Mouse (Mus musculus) liver, postnatal 0 days (tissue): ENCODE measurements at regions not wholly inside any gene's neighbourhood (a gene's known extent, or its start where the extent isn't known, plus 50 kb on each side); places are given as distances from the start of the nearest gene placed in this dataset.

Experiments used
- ATAC-seq: fragments of 200-750 bp; cut with Nextera tagmentation; 2 replicates; pipeline ENCODE4 v1.8.0; 2017; ENCODE audit warnings: mild to moderate bottlenecking, moderate library complexity
- DNase-seq: peaks from one replicate; pipeline ENCODE4 v3.0.0-alpha.2; 2016
- H3K27ac ChIP-seq: fragments of 300-500 bp; sonication (generic); 2 replicates; pipeline ENCODE4 v1.5.1; 2014; ENCODE audit warnings: antibody characterized with exemption, moderate library complexity, mild to moderate bottlenecking, low read depth
- H3K27me3 ChIP-seq: fragments of 300-500 bp; sonication (generic); 2 replicates; pipeline ENCODE4 v1.6.1; 2014; ENCODE audit warnings: low read length, control low read depth, mixed read lengths; ENCODE audit not compliant: insufficient read depth
- H3K36me3 ChIP-seq: fragments of 300-500 bp; sonication (generic); replicated peaks from 2 replicates; pipeline ENCODE4 v1.6.1; 2014; ENCODE audit warnings: mild to moderate bottlenecking, control low read depth, low read length, moderate library complexity, mixed read lengths; ENCODE audit not compliant: insufficient read depth
- H3K4me1 ChIP-seq: fragments of 300-500 bp; sonication (generic); 2 replicates; pipeline ENCODE4 v1.6.1; 2014; ENCODE audit warnings: antibody characterized with exemption, mild to moderate bottlenecking, control low read depth; ENCODE audit not compliant: insufficient read depth
- H3K4me2 ChIP-seq: fragments of 300-500 bp; sonication (generic); 2 replicates; pipeline ENCODE4 v1.6.1; 2014; ENCODE audit warnings: low read depth, mild to moderate bottlenecking, low read length, moderate library complexity, mixed read lengths
- H3K4me3 ChIP-seq: fragments of 300-500 bp; sonication (generic); 2 replicates; pipeline ENCODE4 v1.5.1; 2014; ENCODE audit warnings: low read depth, low read length
- H3K9ac ChIP-seq: fragments of 300-500 bp; sonication (generic); replicated peaks from 2 replicates; pipeline ENCODE4 v1.6.1; 2014; ENCODE audit warnings: mild to moderate bottlenecking, moderate library complexity
- H3K9me3 ChIP-seq: fragments of 300-500 bp; sonication (generic); 2 replicates; pipeline ENCODE4 v1.6.1; 2016; ENCODE audit warnings: mild to moderate bottlenecking, control low read depth, low read length, mixed read lengths
- CTCF ChIP-seq: sonication (generic); IDR thresholded peaks from 2 replicates; pipeline ENCODE4 v1.5.1; 2016; ENCODE audit warnings: antibody characterized with exemption, low read depth
- EP300 ChIP-seq: IDR thresholded peaks from 2 replicates; pipeline ENCODE4 v1.6.1; 2016; ENCODE audit warnings: antibody characterized with exemption, low read depth, mild to moderate bottlenecking
- WGBS: fragments of 180-500 bp; shearing (Covaris S2); extraction: QIAGEN DNeasy Blood & Tissue Kit; methylation state at CpG from one replicate; pipeline ENCODE4 v1.1.7; 2014; ENCODE audit not compliant: insufficient replicate concordance; 5-methylcytosine and 5-hydroxymethylcytosine counted together

DNA sequence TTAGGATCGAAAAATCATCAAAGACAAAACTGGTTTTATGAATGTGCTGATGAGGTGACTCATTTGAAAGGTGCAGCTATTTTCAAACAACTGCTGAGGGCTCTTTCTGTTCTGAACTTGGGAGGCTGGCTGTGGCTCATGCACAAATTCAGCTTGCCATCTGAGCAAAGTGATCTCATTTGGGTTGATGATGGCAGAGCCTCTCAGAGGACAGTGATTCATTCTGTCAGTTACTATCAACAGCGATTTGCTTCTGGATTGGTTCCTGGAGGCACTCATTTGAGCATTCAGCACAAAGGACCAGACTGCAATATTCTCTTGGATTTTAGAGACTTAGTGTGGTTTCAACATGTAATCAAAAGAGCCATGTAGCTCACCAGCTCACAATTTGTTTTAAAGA, 285.8 kb upstream of the Ell2 start:
- no peak overlapping the region for H3K4me3 ChIP-seq
- WGBS = 70% methylated on average over 2 of the region's 2 CpGs
- no peaks in the 10 kb centered on the region for H3K4me1 ChIP-seq
- ATAC-seq (no peak), DNase-seq (no peak)
- H3K27me3 ChIP-seq = no peaks in the 10 kb centered on the region
- no peak overlapping the region for H3K4me2 ChIP-seq
- no peak overlapping the region for H3K9ac ChIP-seq
- H3K27ac ChIP-seq = no peak overlapping the region
- H3K36me3 ChIP-seq = no peaks in the 10 kb centered on the region
- TF ChIP-seq CTCF = no peak
- TF ChIP-seq EP300 = no peak
- no peaks in the 10 kb centered on the region for H3K9me3 ChIP-seq

DNA sequence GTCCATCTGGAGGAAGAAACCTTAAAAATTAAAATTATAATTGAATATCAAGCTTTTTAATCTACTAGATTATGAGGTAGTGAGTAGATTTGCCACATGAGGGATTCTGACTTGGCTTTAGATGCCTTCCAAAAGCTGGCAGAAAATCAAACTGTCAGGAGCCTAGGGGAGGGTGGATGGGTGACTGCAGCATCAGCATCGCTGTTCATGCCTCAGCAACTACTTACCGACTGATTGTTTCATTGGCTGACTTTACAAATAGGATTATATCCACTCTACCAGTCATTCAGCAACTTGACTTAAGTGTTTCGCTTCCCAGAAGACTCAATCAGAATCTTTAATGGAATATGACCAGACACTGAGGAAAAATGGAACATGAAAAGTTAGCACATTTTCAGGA, 279.6 kb upstream of the Ell2 start:
- WGBS = 75% methylated on average over 3 of the region's 3 CpGs
- ATAC-seq = no peak
- H3K4me1 ChIP-seq = no peaks in the 10 kb centered on the region
- H3K4me2 ChIP-seq = no peak overlapping the region
- no peak overlapping the region for H3K4me3 ChIP-seq
- H3K27me3 ChIP-seq = no peaks in the 10 kb centered on the region
- TF ChIP-seq EP300 = no peak
- TF ChIP-seq CTCF = no peak
- no peak for DNase-seq
- no peak overlapping the region for H3K9ac ChIP-seq
- H3K27ac ChIP-seq = no peak overlapping the region
- H3K36me3 ChIP-seq = no peaks in the 10 kb centered on the region
- no peaks in the 10 kb centered on the region for H3K9me3 ChIP-seq

DNA sequence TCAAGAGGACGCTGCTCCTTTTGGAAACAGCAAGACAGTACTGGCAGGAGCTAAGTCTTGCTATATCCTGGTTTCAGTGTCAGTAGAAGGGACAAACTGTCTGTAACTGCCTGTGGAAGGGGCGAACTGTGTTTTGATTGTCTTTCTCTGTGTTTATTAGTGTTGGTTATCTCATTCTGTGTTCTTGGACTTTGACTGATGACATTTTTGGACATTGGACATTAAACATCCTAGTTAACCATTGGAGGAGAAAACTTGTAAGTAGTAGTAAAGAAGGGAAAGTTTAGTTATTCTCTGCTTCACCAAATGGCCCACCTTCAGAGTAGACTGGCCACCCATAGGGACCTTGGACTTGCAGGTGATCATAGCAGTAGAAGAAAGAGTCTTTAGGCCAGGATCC, 267.4 kb upstream of the Ell2 start:
- Histone ChIP-seq H3K4me2 (peak overlapping the region; percentile 36; the same call in 1 of the 2 replicates), H3K9me3 (no peaks in the 10 kb centered on the region), H3K9ac (no peak overlapping the region), H3K4me1 (no peaks in the 10 kb centered on the region), H3K36me3 (no peaks in the 10 kb centered on the region), H3K4me3 (no peak overlapping the region), H3K27ac (peak overlapping the region; percentile 92), H3K27me3 (no peaks in the 10 kb centered on the region)
- TF ChIP-seq CTCF (no peak), EP300 (peak; percentile 59; the same call in 1 of the 2 replicates)
- WGBS = 48% methylated on average over 2 of the region's 2 CpGs
- ATAC-seq = peak; percentile 92
- no peak for DNase-seq

DNA sequence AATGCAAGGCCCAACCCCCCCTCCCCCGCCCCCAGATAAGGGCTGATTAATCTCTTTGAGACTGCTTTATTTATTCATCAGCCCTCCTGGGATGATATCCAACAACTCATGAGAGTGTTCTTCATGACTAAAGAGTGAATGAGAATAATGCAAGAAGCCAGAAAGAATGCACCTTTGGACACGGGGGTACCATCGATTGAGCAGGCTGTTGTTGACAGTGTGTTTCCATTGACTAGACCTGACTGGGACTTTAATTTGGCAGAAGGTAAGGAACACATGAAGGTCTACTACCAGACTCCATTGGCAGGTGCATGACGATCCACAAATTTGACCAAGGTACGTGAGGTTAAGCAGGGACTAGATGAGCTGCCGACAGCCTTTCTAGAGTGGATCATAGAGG, 266.5 kb upstream of the Ell2 start:
- H3K36me3 ChIP-seq = no peaks in the 10 kb centered on the region
- ATAC-seq = no peak
- no peaks in the 10 kb centered on the region for H3K27me3 ChIP-seq
- H3K9me3 ChIP-seq = no peaks in the 10 kb centered on the region
- no peak overlapping the region for H3K4me2 ChIP-seq
- H3K4me3 ChIP-seq = no peak overlapping the region
- no peaks in the 10 kb centered on the region for H3K4me1 ChIP-seq
- TF ChIP-seq EP300 (no peak), CTCF (no peak)
- DNase-seq = no peak
- 90% methylated on average over 6 of the region's 6 CpGs for WGBS
- no peak overlapping the region for H3K9ac ChIP-seq
- peak overlapping the region; percentile 92; the same call in 1 of the 2 replicates for H3K27ac ChIP-seq

DNA sequence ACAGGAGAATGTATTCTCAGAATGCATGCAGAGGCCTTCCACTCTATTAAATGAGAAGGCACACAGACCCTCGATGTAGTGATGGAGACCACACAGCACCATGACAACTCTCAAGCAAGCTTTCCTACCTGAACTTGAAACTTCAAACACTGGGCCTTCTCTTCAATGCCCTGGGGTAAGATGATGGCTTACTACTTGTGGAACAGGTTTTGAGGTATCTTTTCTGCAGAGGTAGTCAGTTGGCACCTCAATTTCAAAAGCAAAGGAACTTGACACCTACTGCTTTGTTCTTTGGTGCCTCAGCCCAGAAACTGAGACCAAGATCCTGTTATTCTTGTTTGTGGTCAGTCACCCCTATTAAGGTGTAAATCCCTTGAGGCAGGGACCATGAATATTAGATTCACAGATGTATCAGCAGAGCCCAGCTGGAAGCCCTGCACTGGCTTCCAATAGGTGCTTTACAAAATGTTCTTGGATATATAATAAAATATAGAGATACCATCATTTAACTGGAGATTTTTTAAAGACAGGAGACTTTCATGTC, 246.2 kb upstream of the Ell2 start:
- Histone ChIP-seq H3K4me3 (no peak overlapping the region), H3K36me3 (no peaks in the 10 kb centered on the region), H3K4me2 (no peak overlapping the region), H3K9ac (no peak overlapping the region), H3K27me3 (no peaks in the 10 kb centered on the region), H3K4me1 (no peaks in the 10 kb centered on the region), H3K27ac (no peak overlapping the region), H3K9me3 (no peaks in the 10 kb centered on the region)
- TF ChIP-seq CTCF = no peak
- TF ChIP-seq EP300 = no peak
- no peak for ATAC-seq
- 43% methylated on average over 1 of the region's 1 CpGs for WGBS
- no peak for DNase-seq

DNA sequence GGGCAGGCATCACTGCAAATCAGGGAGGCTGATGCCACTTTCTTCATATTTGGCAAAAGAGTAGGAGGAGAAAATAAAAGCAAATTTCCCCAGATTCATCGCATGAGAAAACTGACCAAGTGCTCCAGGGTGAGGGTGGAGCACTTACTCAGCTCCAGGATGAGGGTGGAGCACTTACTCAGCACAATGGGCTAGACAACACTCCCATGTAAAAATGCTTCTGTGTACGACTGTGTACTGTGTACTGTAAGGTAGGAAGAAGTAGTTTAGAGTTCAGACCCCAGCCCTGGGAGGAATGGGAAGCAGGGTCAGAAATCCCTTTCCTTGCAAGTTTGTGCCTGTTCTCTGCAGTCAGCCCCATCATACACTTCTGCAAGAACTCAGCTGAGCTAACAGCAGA, 245.3 kb upstream of the Ell2 start:
- no peak for ATAC-seq

DNA sequence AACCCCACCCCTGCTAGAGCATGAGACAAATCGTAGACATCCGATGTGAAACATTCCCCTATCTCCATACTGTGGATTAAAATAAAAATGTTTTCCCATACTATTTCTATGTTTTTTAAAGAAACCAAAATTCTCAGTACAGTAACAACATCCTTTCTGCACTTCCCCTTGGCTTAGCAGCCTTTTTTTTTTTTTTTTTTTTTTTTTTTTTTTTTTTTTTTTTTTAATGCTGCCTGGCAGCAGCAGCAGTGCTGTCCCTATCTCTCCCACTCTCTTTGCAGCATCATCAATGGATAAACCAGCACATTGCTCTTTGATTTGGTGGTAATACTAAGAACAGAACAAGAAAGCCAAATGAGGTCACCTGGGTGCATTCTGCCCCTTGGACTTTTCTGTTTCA, 239.3 kb upstream of the Ell2 start:
- no peaks in the 10 kb centered on the region for H3K36me3 ChIP-seq
- ATAC-seq (no peak), DNase-seq (no peak)
- 81% methylated on average over 2 of the region's 2 CpGs for WGBS
- H3K9ac ChIP-seq = no peak overlapping the region
- H3K4me3 ChIP-seq = no peak overlapping the region
- no peak overlapping the region for H3K4me2 ChIP-seq
- no peaks in the 10 kb centered on the region for H3K4me1 ChIP-seq
- TF ChIP-seq CTCF = no peak
- no peak for TF ChIP-seq EP300
- no peak overlapping the region for H3K27ac ChIP-seq
- no peaks in the 10 kb centered on the region for H3K27me3 ChIP-seq
- no peaks in the 10 kb centered on the region for H3K9me3 ChIP-seq

More for the DNA sequence above, 245.3 kb upstream of the Ell2 start:
- TF ChIP-seq CTCF = no peak
- no peaks in the 10 kb centered on the region for H3K27me3 ChIP-seq
- no peaks in the 10 kb centered on the region for H3K9me3 ChIP-seq
- H3K36me3 ChIP-seq = no peaks in the 10 kb centered on the region
- H3K4me1 ChIP-seq = no peaks in the 10 kb centered on the region
- no peak for DNase-seq
- H3K27ac ChIP-seq = no peak overlapping the region
- H3K9ac ChIP-seq = no peak overlapping the region
- no peak overlapping the region for H3K4me2 ChIP-seq
- 71% methylated on average over 2 of the region's 2 CpGs for WGBS
- H3K4me3 ChIP-seq = no peak overlapping the region
